Mouse (Mus musculus): Measurements from ENCODE around the gene Ano4.

Ano4 gene

GRCm38 (mm10) chr10:88949649-88950296 lies 394.8 kb downstream of the Ano4 start:
- DNase-seq (ENCODE audit: low spot score in 2 of 2), result no peak

Data from urinary bladder, postnatal 4 days (tissue).